Mouse (Mus musculus) thymus, postnatal 0 days (tissue): ENCODE data around the gene Olfr1299. TPM values are rescaled to one million over a fixed set of nuclear protein-coding genes. Genes with fewer than 3 reads are reported as not detected.

Source experiments
- DNase-seq: peaks from one replicate; pipeline ENCODE4 v3.0.0-alpha.2; 2015; ENCODE audit warnings: low spot score
- polyA plus RNA-seq: library from polyadenylated mRNA; unstranded; fragments of >200 nt; fragmentation: Nextera tagmentation; extraction: Ambion mirVana; gene quantifications from 2 replicates; pipeline ENCODE4 v1.2.1, GENCODE M21; 2015

Gene Olfr1299
- polyA plus RNA-seq: not detected in 2 replicates

GRCm38 (mm10) chr2:111661119-111661518, at the start of gene Olfr1299:
Olfr1299 (plus strand) TSS chr2:111661419.
- DNase-seq: no peak

- no peak for DNase-seq
Measured at GRCm38 (mm10) chr2:111626397-111626796, 34.8 kb upstream of the Olfr1299 start, which contains the start of gene Olfr1297. Olfr1297 (minus strand) TSS chr2:111626497.

- no peak for DNase-seq
Measured at GRCm38 (mm10) chr2:111649101-111649500, 12.1 kb upstream of the Olfr1299 start, which contains the start of gene Olfr1298. Olfr1298 (minus strand) TSS chr2:111649201.

Other genes starting within 250 kb of the Olfr1299 start
- not detected in 2 replicates for gene Olfr1286, start 238.3 kb upstream of the Olfr1299 start, polyA plus RNA-seq
- not detected in 2 replicates for gene Olfr1287, start 212.3 kb upstream of the Olfr1299 start, polyA plus RNA-seq
- not detected in 2 replicates for gene Olfr1288, start 187.3 kb upstream of the Olfr1299 start, polyA plus RNA-seq
- not detected in 2 replicates for gene Olfr1289, start 180.6 kb upstream of the Olfr1299 start, polyA plus RNA-seq
- not detected in 2 replicates for gene Olfr1290, start 167.6 kb upstream of the Olfr1299 start, polyA plus RNA-seq
- not detected in 2 replicates for gene Olfr1291-ps1, start 164.2 kb upstream of the Olfr1299 start, polyA plus RNA-seq
- not detected in 2 replicates for gene Olfr1293-ps, start 136.2 kb upstream of the Olfr1299 start, polyA plus RNA-seq
- gene Olfr1294, start 121.1 kb upstream of the Olfr1299 start, polyA plus RNA-seq: not detected in 2 replicates
- not detected in 2 replicates for gene Olfr1295, start 91.7 kb upstream of the Olfr1299 start, polyA plus RNA-seq
- gene Olfr1297, start 34.9 kb upstream of the Olfr1299 start, polyA plus RNA-seq: not detected in 2 replicates
- gene Olfr1298, start 12.2 kb upstream of the Olfr1299 start, polyA plus RNA-seq: not detected in 2 replicates
- not detected in 2 replicates for gene Olfr1301, start 89.6 kb downstream of the Olfr1299 start, polyA plus RNA-seq
- gene Olfr1302, start 116.0 kb downstream of the Olfr1299 start, polyA plus RNA-seq: not detected in 2 replicates
- not detected in 2 replicates for gene Olfr1303, start 158.9 kb downstream of the Olfr1299 start, polyA plus RNA-seq
- not detected in 2 replicates for gene Olfr1305, start 215.7 kb downstream of the Olfr1299 start, polyA plus RNA-seq